Mouse (Mus musculus): Measurements from ENCODE around the gene Gab2. TPM values are rescaled to one million over a fixed set of nuclear protein-coding genes. Genes with fewer than 3 reads are reported as not detected.
A peak's percentile ranks its signal among the peaks of the same experiment; 100 is the strongest.

Gene Gab2
- polyA plus RNA-seq, 1 experiment from 2014 or later, result 17.5 TPM

DNA sequence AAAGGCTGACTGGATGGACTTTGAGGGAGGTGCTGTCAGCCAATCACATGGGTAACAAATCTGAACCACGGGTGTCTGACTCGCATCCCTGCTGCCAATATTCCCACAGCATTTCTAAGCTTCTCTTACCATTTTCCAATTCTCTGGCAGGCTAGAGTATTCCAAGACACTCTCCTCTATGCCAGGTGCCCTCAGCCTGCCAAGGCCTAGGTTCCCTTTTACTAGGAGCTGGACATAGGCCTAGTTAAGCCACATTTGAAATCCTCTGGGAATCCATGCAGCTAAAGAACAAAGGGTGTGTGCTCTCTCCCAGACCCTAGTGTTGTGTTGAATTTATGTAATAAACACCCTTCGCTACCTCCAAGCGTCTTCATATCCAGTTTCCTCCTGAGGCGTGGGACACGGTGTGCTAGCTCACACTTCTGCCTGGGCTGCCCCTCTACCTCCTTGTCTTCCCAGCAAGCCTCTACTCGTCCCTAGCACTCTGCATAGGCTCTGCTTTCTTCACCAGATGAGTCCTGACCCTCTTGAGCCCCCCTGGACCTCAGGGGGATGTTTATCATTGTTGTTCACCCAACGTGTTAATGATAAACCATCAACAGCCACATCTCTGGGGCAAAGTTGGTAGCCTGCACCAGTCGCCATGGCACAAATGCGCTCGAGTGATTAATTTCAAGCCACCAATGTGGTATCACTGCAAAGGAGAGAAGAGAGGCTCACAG, 270.6 kb downstream of the Gab2 start:
- 80% methylated on average over 11 of the region's 11 CpGs for WGBS
- Histone ChIP-seq H3K4me2 (no peak overlapping the region), H3K4me1 (replicated peaks) (no peaks in the 10 kb centered on the region), H3K36me3 (peaks cover 7% of the 10 kb centered on the region), H3K9me3 (no peaks in the 10 kb centered on the region), H3K27me3 (no peaks in the 10 kb centered on the region), H3K9ac (no peak overlapping the region), H3K27ac (replicated peaks) (no peak overlapping the region), H3K4me3 (no peak overlapping the region)
- no peak for ATAC-seq (ENCODE audit: low FRiP score, low read depth)

DNA sequence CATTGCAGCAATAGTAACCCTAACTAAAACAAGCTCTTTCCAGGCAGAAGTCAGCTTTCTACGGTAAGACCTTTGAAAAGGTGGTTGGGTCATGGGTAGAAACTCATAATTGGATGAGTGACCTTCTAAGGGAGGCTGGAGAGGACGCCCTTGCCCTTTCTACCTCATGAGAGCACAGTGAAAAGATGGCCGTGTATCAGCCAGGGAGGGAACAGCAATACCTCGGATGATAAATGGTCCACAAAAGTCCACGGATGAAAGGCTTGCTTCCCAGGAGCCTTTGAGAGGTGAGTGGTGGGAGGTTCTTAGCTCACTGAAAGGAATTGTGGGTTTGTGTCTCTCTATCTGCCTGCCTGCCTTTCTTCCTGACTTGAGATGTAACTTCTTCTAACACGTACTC, 272.0 kb downstream of the Gab2 start:
- Histone ChIP-seq H3K9ac (no peak overlapping the region), H3K4me1 (replicated peaks) (no peaks in the 10 kb centered on the region), H3K4me2 (no peak overlapping the region), H3K4me3 (no peak overlapping the region), H3K27me3 (no peaks in the 10 kb centered on the region), H3K36me3 (no peaks in the 10 kb centered on the region), H3K9me3 (no peaks in the 10 kb centered on the region), H3K27ac (replicated peaks) (no peak overlapping the region)
- 89% methylated on average over 6 of the region's 6 CpGs for WGBS
- no peak for ATAC-seq (ENCODE audit: low FRiP score, low read depth)

DNA sequence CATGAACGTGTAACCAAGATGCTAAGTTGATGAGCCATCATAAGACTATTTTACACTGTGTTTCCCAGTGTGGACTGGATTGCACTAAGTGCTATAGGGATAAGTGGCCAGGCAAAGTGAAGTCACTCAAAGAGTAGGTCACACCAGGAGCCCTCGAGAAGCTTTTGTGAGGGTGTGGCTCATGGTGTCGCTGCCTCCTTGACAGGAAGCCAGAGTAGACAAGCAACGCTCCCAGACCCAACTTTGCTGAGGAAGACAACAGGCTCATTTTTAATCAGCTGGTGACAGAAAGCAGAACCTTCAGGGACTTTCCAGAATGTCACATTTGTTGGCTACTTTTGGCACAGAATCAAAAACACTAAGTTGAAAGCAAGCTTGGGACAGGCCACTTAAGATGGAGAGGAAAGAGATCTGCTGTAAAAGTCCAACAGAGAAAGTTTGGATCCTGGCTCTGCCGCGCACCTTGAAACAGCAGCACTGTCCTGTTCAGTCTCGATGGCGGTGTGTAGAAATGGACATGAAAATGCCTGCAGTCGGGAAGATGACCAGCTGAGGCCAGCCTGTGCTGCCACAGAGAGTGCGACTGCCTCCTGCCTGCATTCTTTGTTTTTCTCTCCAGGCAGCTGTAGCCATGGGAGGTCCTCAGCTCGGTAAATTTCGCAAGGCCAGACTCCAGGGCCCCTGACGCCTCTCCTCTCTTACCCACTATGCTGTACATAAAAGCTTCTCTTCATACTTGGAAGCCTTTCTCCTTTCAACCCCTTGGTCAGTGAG, 273.9 kb downstream of the Gab2 start:
- Histone ChIP-seq H3K27me3 (no peaks in the 10 kb centered on the region), H3K9me3 (no peaks in the 10 kb centered on the region), H3K4me3 (no peak overlapping the region), H3K36me3 (no peaks in the 10 kb centered on the region), H3K27ac (replicated peaks) (no peak overlapping the region), H3K4me1 (replicated peaks) (no peaks in the 10 kb centered on the region), H3K9ac (no peak overlapping the region), H3K4me2 (no peak overlapping the region)
- 42% methylated on average over 13 of the region's 13 CpGs for WGBS
- no peak for ATAC-seq (ENCODE audit: low FRiP score, low read depth)

DNA sequence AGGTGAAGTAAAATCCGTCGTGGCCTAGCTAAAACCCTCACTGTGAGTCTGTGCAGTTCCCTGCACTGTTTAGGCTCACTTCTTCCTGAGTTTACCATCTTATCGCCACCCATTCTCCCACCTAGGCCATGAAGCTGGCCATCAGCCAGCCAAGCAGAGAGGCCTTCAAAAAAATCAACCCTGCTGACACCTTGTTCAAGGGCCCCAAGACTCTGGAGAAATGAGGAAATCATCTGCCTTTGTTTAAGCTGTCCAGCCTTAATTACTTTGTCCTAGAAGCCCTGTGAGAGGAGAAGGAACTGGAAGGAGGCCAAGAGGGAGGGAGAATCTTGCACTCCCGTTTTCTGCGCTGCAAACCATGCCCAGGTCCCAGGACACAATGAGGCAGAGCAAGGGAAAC, 274.9 kb downstream of the Gab2 start:
- Histone ChIP-seq H3K36me3 (no peaks in the 10 kb centered on the region), H3K4me3 (no peak overlapping the region), H3K4me2 (no peak overlapping the region), H3K4me1 (replicated peaks) (no peaks in the 10 kb centered on the region), H3K9ac (no peak overlapping the region), H3K9me3 (no peaks in the 10 kb centered on the region), H3K27ac (replicated peaks) (no peak overlapping the region), H3K27me3 (no peaks in the 10 kb centered on the region)
- ATAC-seq (ENCODE audit: low FRiP score, low read depth), result no peak
- 68% methylated on average over 5 of the region's 5 CpGs for WGBS

DNA sequence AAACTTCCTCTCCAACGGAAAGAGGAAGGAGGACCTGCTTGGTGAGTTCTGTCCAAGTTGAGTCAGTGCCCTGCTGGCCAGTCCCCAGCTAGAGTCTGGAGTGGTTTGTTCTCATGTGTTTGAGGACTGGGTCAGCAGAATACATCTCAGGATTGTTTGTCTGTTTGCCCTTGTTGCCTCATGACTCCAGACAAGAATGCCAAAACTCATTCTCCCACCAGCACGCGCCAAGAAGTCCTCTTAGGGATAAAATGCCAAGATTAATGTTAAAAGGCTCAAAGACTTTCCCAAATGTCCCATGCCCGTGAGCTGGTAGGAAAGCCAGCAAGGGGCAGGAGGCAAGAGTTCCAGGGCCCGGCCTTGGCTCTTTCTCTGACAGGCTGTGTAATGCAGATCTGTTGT, 275.5 kb downstream of the Gab2 start:
- WGBS, result 66% methylated on average over 5 of the region's 5 CpGs
- Histone ChIP-seq H3K36me3 (no peaks in the 10 kb centered on the region), H3K4me1 (replicated peaks) (no peaks in the 10 kb centered on the region), H3K9me3 (no peaks in the 10 kb centered on the region), H3K4me3 (no peak overlapping the region), H3K27me3 (no peaks in the 10 kb centered on the region), H3K27ac (replicated peaks) (no peak overlapping the region), H3K4me2 (no peak overlapping the region), H3K9ac (no peak overlapping the region)
- peak; percentile 54; the same call in 1 of the 2 replicates for ATAC-seq (ENCODE audit: low FRiP score, low read depth)

DNA sequence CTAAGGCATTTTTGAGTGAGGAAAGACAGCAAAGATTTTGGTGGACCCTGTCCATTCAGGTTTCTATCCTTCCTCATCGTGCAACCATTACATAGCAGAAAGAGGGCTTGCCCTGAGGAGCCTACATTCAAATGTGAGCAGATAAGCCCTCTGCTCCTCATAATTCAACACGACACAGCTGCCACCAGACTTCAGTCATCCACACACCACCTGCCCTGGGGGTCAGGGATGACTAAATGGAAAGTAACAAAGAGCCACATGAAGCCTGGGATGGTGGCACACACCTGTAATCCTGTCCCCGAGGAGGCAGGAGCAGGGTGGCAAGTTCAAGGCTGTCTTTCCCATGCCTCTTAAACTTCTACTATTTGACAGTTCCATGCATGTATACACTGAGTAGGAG, 276.5 kb downstream of the Gab2 start:
- 76% methylated on average over 3 of the region's 3 CpGs for WGBS
- no peaks in the 10 kb centered on the region for H3K4me1 ChIP-seq (replicated peaks)
- no peaks in the 10 kb centered on the region for H3K27me3 ChIP-seq
- H3K9ac ChIP-seq, result no peak overlapping the region
- no peak overlapping the region for H3K4me2 ChIP-seq
- ATAC-seq (ENCODE audit: low FRiP score, low read depth), result no peak
- H3K4me3 ChIP-seq, result no peak overlapping the region
- H3K36me3 ChIP-seq, result no peaks in the 10 kb centered on the region
- no peaks in the 10 kb centered on the region for H3K9me3 ChIP-seq
- H3K27ac ChIP-seq (replicated peaks), result no peak overlapping the region

DNA sequence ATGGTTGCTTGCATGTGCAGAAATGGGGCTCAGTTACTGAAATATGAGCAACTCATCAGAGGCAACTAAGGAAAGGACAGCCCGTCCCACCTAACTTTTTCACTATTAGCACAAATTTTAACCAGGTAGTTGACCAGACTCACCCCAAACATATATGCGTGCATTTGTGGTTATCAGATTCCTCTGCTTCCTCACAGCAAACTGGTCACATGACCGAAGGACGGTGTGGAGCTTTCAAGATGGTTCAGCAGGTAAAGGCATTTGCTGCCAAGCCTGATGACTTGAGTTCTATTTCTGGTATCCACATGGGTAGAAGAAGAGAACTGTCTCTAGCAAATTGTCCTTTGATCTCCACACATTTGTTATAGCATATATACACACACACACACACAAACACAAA, 277.0 kb downstream of the Gab2 start:
- 91% methylated on average over 4 of the region's 4 CpGs for WGBS
- ATAC-seq (ENCODE audit: low FRiP score, low read depth), result no peak

More for the DNA sequence above, 277.0 kb downstream of the Gab2 start:
- no peak overlapping the region for H3K9ac ChIP-seq
- no peaks in the 10 kb centered on the region for H3K36me3 ChIP-seq
- H3K27me3 ChIP-seq, result no peaks in the 10 kb centered on the region
- no peaks in the 10 kb centered on the region for H3K9me3 ChIP-seq
- H3K27ac ChIP-seq (replicated peaks), result no peak overlapping the region
- no peaks in the 10 kb centered on the region for H3K4me1 ChIP-seq (replicated peaks)
- H3K4me3 ChIP-seq, result no peak overlapping the region
- H3K4me2 ChIP-seq, result no peak overlapping the region

Other genes starting within 250 kb of the Gab2 start
- gene Nars2, start 130.1 kb upstream of the Gab2 start, polyA plus RNA-seq (2015; fragmentation: Nextera tagmentation; extraction: Ambion mirVana), result 16.8 and 20.5 TPM in 2 replicates